Mouse (Mus musculus) E14TG2a.4 (cell line): ENCODE measurements around the gene Cfl2.

ENCODE experiments used
- CTCF ChIP-seq: conservative IDR thresholded peaks from 2 replicates; pipeline ENCODE4 v1.5.1; 2014; ENCODE audit warnings: low read length
- NANOG ChIP-seq: IDR thresholded peaks from 2 replicates; pipeline ENCODE4 v1.6.1; 2014; ENCODE audit warnings: borderline replicate concordance, low read length, mixed read lengths
- POU5F1 ChIP-seq: IDR thresholded peaks from 2 replicates; pipeline ENCODE4 v1.6.1; 2014; ENCODE audit warnings: low read length, borderline replicate concordance

DNA sequence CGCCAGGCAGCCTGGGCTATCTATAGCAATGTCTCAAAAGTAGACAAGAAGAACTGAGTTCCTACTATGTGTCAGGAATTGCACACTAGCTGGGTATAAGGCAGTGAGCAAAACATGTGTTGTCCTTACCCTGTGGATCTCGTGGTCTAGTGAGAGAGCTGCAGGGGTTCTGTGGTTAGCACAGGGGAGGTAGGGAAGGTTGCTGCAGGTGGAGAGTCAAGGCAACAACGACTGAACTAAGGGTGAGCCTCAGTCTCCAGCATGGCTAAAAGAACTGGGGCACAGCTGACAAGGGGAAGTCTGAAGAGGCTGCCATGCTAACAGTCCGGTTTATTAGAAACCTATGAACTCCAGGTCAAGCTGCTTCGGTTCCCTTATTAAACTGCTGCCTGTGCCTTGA, 16.5 kb upstream of the Cfl2 start:
- TF ChIP-seq CTCF (no peak), NANOG (no peak), POU5F1 (no peak)
